Mouse (Mus musculus) WW6 (cell line): ENCODE measurements around the gene Ryr3.
A peak's percentile ranks its signal among the peaks of the same experiment; 100 is the strongest.

Experiments
- DNase-seq: peaks from one replicate; pipeline ENCODE4 v3.0.0-alpha.2; 2013; ENCODE audit warnings: low read depth, low spot score

Ryr3 gene

DNA sequence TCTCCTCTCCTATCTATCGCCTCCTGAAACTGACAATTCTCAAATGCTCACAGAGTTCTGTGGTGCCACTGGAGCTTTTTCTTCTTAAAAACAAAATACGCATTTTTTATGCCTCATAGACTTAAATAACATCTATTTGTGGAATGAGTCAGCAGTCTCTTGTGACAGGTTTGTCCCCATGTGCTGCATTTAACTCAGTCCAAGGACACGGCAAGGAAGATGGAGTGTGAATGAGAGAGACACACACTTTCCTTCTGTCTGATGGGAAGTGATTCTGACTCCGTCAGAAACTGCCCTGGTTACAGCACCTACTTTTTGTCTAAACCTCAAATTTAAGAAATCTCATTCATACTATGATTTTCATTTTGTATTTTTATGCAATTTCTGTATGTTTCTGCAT is 306.3 kb downstream of the Ryr3 start:
- DNase-seq = no peak

- no peak for DNase-seq
These were observed 307.8 kb downstream of the Ryr3 start for GRCm38 (mm10) chr2:112909142-112909541.

DNA sequence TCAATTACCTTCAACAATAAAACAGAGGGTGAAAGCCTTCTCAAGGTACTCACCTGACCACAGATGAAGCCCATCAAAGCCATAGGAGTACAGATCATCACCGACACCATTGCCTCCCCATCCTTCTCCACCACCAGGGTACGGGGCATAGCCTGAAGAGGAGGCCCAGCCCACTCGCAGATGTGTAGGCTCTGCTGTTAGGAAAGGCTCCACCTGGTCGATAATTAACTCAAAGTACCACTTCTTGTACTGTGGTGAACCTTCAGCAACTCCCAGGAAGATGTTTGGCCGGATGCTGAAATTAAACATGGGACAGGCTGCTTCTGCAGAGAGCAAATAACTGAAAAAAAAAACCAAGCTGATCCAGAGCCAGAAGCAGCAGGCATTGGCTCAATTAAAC is 316.1 kb downstream of the Ryr3 start:
- no peak for DNase-seq

GRCm38 (mm10) chr2:112884456-112885114 is 332.3 kb downstream of the Ryr3 start:
- no peak for DNase-seq

GRCm38 (mm10) chr2:112881805-112882204 is 335.1 kb downstream of the Ryr3 start:
- no peak for DNase-seq

GRCm38 (mm10) chr2:112881376-112881775 is 335.5 kb downstream of the Ryr3 start:
- DNase-seq = no peak

GRCm38 (mm10) chr2:112877404-112877803 is 339.5 kb downstream of the Ryr3 start:
- no peak for DNase-seq

GRCm38 (mm10) chr2:112866043-112866551 is 350.8 kb downstream of the Ryr3 start:
- DNase-seq = no peak

- no peak for DNase-seq
These were observed 355.1 kb downstream of the Ryr3 start for GRCm38 (mm10) chr2:112861792-112862191.

DNA sequence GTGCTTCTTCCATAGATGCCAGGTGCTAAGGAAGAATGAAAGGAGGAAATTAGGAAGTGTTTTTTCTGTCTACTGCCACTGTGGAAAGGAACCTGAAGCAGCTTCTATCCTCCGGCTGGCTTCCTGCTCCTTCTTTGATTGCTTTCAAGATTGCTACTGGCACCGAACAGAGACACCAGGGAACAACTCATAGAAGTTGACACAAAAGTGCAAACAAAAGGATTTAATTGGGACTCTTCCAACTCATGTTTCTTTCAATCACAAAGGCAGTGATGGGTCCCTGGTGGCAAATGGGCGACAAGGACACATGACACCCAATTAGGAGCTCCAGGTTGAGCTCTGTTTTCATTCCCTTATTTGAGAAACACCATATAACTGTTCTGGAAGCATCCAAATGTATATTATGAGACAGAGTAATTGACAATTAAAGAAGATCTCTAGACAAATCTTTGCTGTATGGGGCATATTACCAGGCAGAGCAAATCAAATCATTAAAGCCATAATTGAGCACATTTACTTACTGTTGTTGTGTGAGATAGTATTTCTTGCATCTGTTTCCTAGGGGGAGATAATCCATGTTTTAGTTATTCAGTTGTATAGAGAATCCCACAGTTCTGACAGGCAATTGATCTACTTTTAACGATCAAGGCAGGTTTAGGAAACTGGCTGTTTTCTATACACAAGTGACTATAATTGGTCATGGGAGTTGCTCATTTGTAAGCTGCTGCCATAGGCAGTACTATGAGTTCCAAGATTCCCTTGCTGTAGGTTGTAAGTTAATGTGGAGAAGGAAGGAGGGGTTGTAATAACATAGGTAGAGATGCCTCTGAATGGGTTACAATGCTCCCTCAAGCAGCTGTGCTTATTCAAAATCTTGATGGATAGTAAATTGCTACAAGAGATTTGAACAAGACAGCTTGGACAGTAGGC is 371.0 kb downstream of the Ryr3 start:
- no peak for DNase-seq

DNA sequence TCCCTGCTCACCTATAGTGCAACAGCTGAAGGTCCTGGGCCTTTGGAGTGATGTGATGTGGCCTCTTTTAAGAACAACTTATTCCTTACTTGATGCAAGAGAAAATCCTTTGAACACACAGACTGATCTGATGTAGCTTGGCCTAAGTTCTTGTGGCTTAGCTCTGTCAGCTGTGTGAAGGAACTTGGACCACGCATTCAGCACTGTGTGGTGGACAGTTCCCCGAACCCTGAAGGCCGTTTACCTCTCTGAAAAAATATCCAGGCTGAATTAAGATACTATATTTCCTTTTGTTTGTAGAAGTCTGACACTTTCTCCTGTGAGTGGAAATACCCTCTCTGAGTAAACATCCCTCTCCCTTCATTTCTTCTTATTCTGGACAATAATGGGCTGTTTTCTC is 374.0 kb downstream of the Ryr3 start:
- DNase-seq = no peak

- DNase-seq = no peak
These were observed 385.2 kb downstream of the Ryr3 start for GRCm38 (mm10) chr2:112831423-112832305.

DNA sequence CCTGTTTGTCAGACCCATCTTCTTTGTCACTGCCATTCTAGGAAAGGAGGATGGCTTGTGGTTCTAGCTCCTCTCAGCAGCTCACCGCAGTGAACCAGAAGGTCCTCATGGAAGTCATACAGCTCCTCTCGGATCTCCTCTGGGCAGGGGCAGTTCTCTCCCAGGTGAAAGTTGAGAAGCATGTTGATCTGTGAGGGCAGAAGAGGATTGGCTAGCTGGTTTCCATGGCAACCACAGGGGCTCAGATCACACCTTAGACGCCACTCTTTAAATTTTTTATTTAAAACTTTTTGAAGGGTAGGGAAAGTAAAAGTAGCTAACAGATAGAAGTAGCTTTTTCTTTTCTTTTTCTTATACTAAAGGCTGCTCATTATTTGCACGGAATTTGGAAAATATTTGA is 390.3 kb downstream of the Ryr3 start:
- DNase-seq = no peak

- no peak for DNase-seq
These were observed 394.2 kb downstream of the Ryr3 start for GRCm38 (mm10) chr2:112822721-112823120.

DNA sequence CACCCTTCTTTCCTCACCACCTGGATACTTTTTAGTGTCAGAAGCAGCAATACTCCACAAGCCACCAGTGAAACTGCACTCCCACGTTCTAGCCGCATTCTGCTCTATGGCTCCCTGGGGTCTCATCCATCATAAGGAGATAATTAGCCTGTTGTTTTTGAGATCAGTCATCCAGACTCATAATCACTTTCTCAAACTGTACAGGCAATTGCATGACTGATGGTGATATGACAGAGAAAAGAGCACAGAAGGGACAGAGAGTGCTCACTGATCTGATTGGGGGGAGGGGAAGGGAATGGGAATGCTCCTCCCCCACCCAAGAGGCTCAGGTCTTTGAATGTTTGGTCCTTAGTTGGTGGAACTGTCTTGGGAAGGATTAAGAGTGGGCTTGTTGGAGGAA is 397.8 kb downstream of the Ryr3 start:
- DNase-seq = no peak

DNA sequence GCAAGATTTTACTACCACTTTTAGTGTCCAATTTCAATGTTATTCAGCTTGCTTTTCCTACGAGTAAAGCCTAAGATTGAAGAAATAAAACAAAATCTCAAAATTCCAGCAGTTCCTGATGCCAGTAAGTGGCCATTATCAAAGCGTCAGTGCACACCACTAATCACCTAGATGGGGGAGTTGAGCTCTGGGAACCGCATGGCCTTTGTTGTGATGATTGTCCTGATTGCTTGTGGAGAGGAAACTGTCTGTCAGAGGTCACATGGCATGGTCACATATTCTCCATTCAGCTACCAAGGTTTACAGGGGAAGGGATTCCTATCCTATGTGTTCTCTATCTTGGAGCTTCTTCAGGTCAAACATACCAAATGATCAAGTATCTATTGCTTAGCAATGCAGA is 399.9 kb downstream of the Ryr3 start:
- no peak for DNase-seq

- no peak for DNase-seq
These were observed 400.9 kb downstream of the Ryr3 start for GRCm38 (mm10) chr2:112815960-112816359.

- DNase-seq = no peak
These were observed 404.1 kb downstream of the Ryr3 start for GRCm38 (mm10) chr2:112812637-112813402.

DNA sequence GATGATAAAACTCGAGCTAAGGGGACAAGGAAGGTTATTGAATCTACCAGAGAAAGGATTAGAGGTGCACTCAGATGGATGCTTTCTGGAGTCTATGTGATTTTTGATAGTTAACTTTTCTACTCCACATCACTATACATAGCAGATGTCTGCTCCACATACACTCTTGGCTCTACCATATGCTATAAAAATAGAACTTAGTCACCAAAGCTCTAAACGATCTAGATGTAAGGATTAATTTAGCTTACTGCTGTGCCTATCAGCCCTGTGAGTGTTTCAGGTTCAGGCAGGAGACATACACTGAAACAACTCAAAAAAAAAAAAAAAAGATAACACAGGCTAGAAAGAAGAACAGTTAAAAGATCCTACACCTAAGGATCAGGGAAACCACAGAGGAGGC is 410.9 kb downstream of the Ryr3 start:
- no peak for DNase-seq

DNA sequence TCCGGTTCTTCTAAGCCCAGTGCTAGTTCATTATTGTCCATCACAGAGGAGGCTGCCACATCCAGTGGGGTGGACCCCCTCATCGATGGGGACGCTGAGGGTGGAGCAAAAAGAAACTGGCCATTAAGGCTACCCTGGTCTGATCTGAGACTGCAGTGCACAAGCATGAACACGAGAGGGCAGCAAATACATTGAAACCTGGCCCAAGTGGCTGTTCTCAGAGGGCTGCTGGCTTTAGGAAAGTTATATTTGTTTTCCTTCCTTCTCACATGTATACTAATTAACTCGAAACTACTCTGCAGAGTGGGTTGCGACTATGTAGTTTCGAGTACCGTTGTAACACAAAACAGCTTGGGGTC is 416.9 kb downstream of the Ryr3 start:
- peak; percentile 22 for DNase-seq

GRCm38 (mm10) chr2:112799351-112799994 is 417.4 kb downstream of the Ryr3 start:
- no peak for DNase-seq
